Mouse (Mus musculus): ENCODE measurements around the gene Bicdl1. TPM values are rescaled to one million over a fixed set of nuclear protein-coding genes. Genes with fewer than 3 reads are reported as not detected.
A peak's percentile ranks its signal among the peaks of the same experiment; 100 is the strongest.

The Bicdl1 gene
- polyA plus RNA-seq, 1 experiment from 2014 or later: 12.4 TPM

DNA sequence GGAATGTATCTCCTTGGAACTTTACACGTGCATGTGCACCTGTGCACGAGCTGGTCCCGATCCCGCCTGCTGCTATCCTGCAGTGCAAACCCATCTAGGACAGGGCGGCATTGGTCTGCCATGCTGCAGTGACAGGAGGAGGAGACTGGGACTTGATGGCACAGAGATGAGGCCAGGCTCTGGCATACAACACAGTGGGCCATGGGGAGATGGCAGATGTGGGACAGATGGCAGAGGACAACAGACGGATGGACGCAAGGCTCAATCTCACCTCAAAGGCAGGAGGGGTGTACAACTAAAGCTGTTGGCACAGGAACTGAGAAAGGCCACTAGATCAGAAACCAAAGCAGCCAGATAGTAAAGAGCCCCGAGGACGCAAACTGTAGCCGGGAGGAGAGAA, 80.5 kb downstream of the Bicdl1 start:
- no peaks in the 10 kb centered on the region for H3K27me3 ChIP-seq (ENCODE audit: control insufficient read depth, insufficient read depth, low read length)
- no peak overlapping the region for H3K4me2 ChIP-seq
- H3K9me3 ChIP-seq (ENCODE audit: control insufficient read depth, low read length): no peaks in the 10 kb centered on the region
- no peak overlapping the region for H3K9ac ChIP-seq (ENCODE audit: low read length)
- no peak overlapping the region for H3K4me3 ChIP-seq (ENCODE audit: low read depth, low read length)
- WGBS: 92% methylated on average over 10 of the region's 10 CpGs
- ATAC-seq (ENCODE audit: low FRiP score): no peak
- no peak overlapping the region for H3K27ac ChIP-seq (ENCODE audit: low read depth, low read length)
- H3K4me1 ChIP-seq (ENCODE audit: control insufficient read depth, insufficient read depth, low read length): peaks cover 8% of the 10 kb centered on the region
- DNase-seq (ENCODE audit: low spot score, missing footprints): no peak
- peaks cover 4% of the 10 kb centered on the region; the same call in 1 of the 2 replicates for H3K36me3 ChIP-seq (ENCODE audit: control insufficient read depth, insufficient read depth, low read length)

DNA sequence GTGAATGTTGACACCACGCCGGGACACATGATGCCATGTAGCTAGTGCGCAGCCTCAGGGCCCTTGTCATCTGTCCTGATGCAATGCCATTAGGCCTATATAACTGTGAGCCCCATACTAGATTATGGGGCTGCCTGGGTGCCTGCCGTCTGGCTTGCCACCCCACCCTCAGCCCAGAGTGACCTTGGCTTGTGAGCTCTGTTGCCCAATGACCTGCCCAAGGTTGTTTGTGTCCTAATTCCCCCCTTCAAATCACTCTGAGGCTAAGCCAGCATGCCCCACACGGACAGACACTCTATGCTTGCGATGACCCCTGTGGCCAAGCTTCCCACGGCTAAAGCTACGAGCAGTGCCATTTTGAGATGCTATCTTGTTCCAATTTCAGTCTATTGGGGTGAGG, 81.7 kb downstream of the Bicdl1 start:
- WGBS: 85% methylated on average over 8 of the region's 8 CpGs

DNA sequence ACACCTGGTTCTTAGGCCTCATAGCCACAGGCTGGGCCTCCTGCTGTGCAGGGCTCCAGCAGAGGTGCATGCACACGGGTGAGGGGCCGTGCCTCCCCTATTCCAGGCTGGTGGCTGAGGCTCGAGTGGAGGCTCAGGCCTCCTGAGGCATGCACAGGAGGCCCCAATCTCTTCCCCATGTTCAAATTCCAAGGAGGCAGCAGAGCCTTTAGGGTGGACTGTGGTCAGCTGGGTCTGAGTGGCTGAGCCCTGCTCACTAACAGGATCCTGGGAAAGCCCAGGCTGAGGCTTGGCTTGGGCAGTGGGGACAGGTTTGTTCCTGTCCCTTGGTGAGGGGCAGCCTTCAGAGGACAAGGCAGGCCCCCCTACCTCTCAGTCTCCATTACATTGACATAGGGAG, 82.5 kb downstream of the Bicdl1 start:
- WGBS: 65% methylated on average over 3 of the region's 3 CpGs
- no peak overlapping the region for H3K4me3 ChIP-seq (ENCODE audit: low read depth, low read length)
- ATAC-seq (ENCODE audit: low FRiP score) (no peak), DNase-seq (ENCODE audit: low spot score, missing footprints) (no peak)
- H3K27me3 ChIP-seq (ENCODE audit: control insufficient read depth, insufficient read depth, low read length): no peaks in the 10 kb centered on the region
- H3K4me1 ChIP-seq (ENCODE audit: control insufficient read depth, insufficient read depth, low read length): peaks cover 8% of the 10 kb centered on the region
- no peaks in the 10 kb centered on the region for H3K9me3 ChIP-seq (ENCODE audit: control insufficient read depth, low read length)
- H3K27ac ChIP-seq (ENCODE audit: low read depth, low read length): no peak overlapping the region
- H3K4me2 ChIP-seq: no peak overlapping the region
- peaks cover 10% of the 10 kb centered on the region; the same call in 1 of the 2 replicates for H3K36me3 ChIP-seq (ENCODE audit: control insufficient read depth, insufficient read depth, low read length)
- H3K9ac ChIP-seq (ENCODE audit: low read length): no peak overlapping the region

More for the DNA sequence above, 81.7 kb downstream of the Bicdl1 start:
- Histone ChIP-seq H3K4me1 (ENCODE audit: control insufficient read depth, insufficient read depth, low read length) (peaks cover 8% of the 10 kb centered on the region), H3K9me3 (ENCODE audit: control insufficient read depth, low read length) (no peaks in the 10 kb centered on the region), H3K9ac (ENCODE audit: low read length) (no peak overlapping the region), H3K4me3 (ENCODE audit: low read depth, low read length) (no peak overlapping the region), H3K27ac (ENCODE audit: low read depth, low read length) (no peak overlapping the region), H3K36me3 (ENCODE audit: control insufficient read depth, insufficient read depth, low read length) (peaks cover 10% of the 10 kb centered on the region; the same call in 1 of the 2 replicates), H3K4me2 (no peak overlapping the region), H3K27me3 (ENCODE audit: control insufficient read depth, insufficient read depth, low read length) (no peaks in the 10 kb centered on the region)
- ATAC-seq (ENCODE audit: low FRiP score) (no peak), DNase-seq (ENCODE audit: low spot score, missing footprints) (no peak)

DNA sequence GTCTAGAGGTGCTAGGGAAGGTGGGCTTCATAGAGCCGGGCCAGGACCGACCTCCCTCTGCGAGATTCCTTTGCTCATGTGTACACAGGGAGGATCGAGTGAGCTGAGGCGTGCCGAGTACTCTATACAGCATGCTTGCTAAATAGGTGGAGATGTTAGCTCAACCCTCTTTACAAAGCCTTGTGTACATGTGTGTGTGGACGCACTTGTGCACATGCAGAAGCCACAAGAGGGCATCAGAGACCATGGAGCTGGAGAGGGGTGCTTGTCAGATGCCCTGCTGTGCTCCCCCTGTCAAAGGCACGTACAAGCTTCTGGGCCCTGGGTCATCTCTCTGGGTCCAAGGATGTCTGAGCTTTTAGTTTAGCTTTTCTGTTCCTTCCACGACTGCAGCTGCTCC, 87.2 kb downstream of the Bicdl1 start:
- Histone ChIP-seq H3K4me2 (no peak overlapping the region), H3K9ac (ENCODE audit: low read length) (no peak overlapping the region), H3K9me3 (ENCODE audit: control insufficient read depth, low read length) (no peaks in the 10 kb centered on the region), H3K27ac (ENCODE audit: low read depth, low read length) (no peak overlapping the region), H3K36me3 (ENCODE audit: control insufficient read depth, insufficient read depth, low read length) (peaks cover 19% of the 10 kb centered on the region), H3K4me1 (ENCODE audit: control insufficient read depth, insufficient read depth, low read length) (no peaks in the 10 kb centered on the region), H3K4me3 (ENCODE audit: low read depth, low read length) (no peak overlapping the region), H3K27me3 (ENCODE audit: control insufficient read depth, insufficient read depth, low read length) (no peaks in the 10 kb centered on the region)
- 88% methylated on average over 9 of the region's 9 CpGs for WGBS
- no peak for DNase-seq (ENCODE audit: low spot score, missing footprints)
- no peak for ATAC-seq (ENCODE audit: low FRiP score)

DNA sequence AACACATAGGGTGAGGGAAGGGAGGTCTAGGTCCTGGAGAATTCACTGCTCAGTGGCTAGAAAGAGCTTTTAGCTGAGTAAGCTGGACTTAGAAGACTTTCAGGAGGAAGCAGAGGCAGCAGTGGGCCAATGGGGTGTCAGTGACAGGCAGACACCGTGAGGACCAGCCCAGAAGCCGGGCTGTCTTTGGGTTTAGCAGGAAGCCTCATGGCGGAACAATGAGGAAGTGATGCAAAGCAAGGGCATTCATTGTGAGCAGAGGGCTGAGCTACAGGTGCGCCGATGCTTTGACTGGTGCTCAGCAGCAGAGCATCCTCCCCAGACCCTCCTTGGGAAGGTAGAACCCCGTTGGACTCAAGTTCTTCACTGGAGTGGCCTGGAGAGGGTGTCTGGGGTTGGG, 95.9 kb downstream of the Bicdl1 start:
- H3K36me3 ChIP-seq (ENCODE audit: control insufficient read depth, insufficient read depth, low read length): peaks cover 6% of the 10 kb centered on the region
- no peak overlapping the region for H3K4me3 ChIP-seq (ENCODE audit: low read depth, low read length)
- no peak overlapping the region for H3K4me2 ChIP-seq
- DNase-seq (ENCODE audit: low spot score, missing footprints): peak; percentile 76
- H3K9me3 ChIP-seq (ENCODE audit: control insufficient read depth, low read length): no peaks in the 10 kb centered on the region
- H3K27me3 ChIP-seq (ENCODE audit: control insufficient read depth, insufficient read depth, low read length): no peaks in the 10 kb centered on the region
- ATAC-seq (ENCODE audit: low FRiP score): no peak
- H3K4me1 ChIP-seq (ENCODE audit: control insufficient read depth, insufficient read depth, low read length): peaks cover 16% of the 10 kb centered on the region
- H3K9ac ChIP-seq (ENCODE audit: low read length): no peak overlapping the region
- H3K27ac ChIP-seq (ENCODE audit: low read depth, low read length): no peak overlapping the region
- 77% methylated on average over 6 of the region's 6 CpGs for WGBS

DNA sequence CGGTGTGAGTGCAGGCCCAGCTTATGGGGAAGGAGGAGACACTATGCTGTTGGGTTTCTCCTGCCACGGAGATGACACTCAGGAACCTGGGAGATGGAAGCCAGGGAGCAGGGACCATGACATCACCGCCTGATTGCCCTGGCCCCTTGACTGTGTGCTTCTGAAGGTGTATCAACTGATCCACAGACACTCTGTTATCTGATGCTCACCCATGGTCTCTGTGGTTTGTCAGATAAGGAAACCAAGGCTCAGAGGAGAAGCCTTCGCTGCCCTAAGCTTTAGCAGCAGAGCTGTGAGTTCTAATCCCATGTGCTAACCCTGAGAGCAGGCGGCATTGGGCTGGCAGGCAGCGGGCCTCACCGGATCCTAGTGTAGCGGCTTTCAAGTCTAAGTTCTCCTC, 97.4 kb downstream of the Bicdl1 start:
- Histone ChIP-seq H3K9ac (ENCODE audit: low read length) (no peak overlapping the region), H3K9me3 (ENCODE audit: control insufficient read depth, low read length) (no peaks in the 10 kb centered on the region), H3K4me1 (ENCODE audit: control insufficient read depth, insufficient read depth, low read length) (peaks cover 18% of the 10 kb centered on the region), H3K36me3 (ENCODE audit: control insufficient read depth, insufficient read depth, low read length) (peaks cover 4% of the 10 kb centered on the region), H3K4me2 (no peak overlapping the region), H3K4me3 (ENCODE audit: low read depth, low read length) (no peak overlapping the region), H3K27me3 (ENCODE audit: control insufficient read depth, insufficient read depth, low read length) (no peaks in the 10 kb centered on the region), H3K27ac (ENCODE audit: low read depth, low read length) (no peak overlapping the region)
- peak; percentile 70 for DNase-seq (ENCODE audit: low spot score, missing footprints)
- ATAC-seq (ENCODE audit: low FRiP score): no peak
- WGBS: 86% methylated on average over 8 of the region's 8 CpGs

DNA sequence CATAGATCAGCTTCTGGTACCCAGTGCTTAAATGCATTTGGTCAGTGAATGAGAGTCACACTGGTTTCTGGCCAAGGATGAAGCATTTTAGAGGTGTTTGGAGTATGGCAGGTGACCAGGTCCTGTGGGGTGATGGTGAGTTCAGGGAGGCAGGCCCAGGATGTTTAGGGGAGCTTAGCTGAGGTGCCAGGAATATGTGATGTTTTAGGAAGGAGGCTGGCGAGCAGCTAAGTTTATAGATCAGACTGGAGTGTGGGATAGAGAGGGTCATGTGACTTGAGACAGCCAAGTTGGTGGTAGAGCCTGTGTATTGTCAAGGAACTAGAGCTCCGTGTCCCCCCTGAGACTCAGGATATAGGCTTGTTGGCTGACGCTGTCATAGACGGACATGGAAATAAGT, 98.4 kb downstream of the Bicdl1 start:
- Histone ChIP-seq H3K9ac (ENCODE audit: low read length) (peak overlapping the region; percentile 89), H3K36me3 (ENCODE audit: control insufficient read depth, insufficient read depth, low read length) (no peaks in the 10 kb centered on the region), H3K27ac (ENCODE audit: low read depth, low read length) (no peak overlapping the region), H3K27me3 (ENCODE audit: control insufficient read depth, insufficient read depth, low read length) (no peaks in the 10 kb centered on the region), H3K4me3 (ENCODE audit: low read depth, low read length) (peak overlapping the region; percentile 97), H3K9me3 (ENCODE audit: control insufficient read depth, low read length) (no peaks in the 10 kb centered on the region), H3K4me2 (peak overlapping the region; percentile 70), H3K4me1 (ENCODE audit: control insufficient read depth, insufficient read depth, low read length) (peaks cover 18% of the 10 kb centered on the region)
- no peak for ATAC-seq (ENCODE audit: low FRiP score)
- 69% methylated on average over 4 of the region's 4 CpGs for WGBS
- peak; percentile 83 for DNase-seq (ENCODE audit: low spot score, missing footprints)

DNA sequence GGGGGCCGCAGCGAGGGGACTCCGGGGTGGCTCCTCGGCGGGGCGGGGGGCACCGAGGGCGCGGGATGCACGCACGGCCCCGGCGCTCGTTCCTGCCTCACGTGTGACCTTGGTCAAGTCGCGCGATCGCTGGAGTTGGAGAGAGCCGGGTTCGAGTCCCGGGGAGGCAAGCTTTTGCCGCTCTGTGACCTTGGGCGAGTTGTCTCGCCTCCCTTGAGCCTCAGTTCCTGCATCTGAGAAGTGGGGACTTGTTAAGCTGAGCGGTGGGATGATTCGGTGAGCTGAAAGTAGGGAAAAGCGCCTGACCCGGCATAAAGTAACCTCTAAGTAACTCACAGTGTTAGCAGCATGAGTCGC, 99.1 kb downstream of the Bicdl1 start:
- DNase-seq (ENCODE audit: low spot score, missing footprints) (peak; percentile 91), ATAC-seq (ENCODE audit: low FRiP score) (peak; percentile 46)
- peak overlapping the region; percentile 97 for H3K4me3 ChIP-seq (ENCODE audit: low read depth, low read length)
- 1% methylated on average over 30 of the region's 30 CpGs for WGBS
- no peaks in the 10 kb centered on the region for H3K27me3 ChIP-seq (ENCODE audit: control insufficient read depth, insufficient read depth, low read length)
- peak overlapping the region; percentile 74 for H3K27ac ChIP-seq (ENCODE audit: low read depth, low read length)
- H3K9ac ChIP-seq (ENCODE audit: low read length): peak overlapping the region; percentile 89
- no peaks in the 10 kb centered on the region for H3K9me3 ChIP-seq (ENCODE audit: control insufficient read depth, low read length)
- H3K4me1 ChIP-seq (ENCODE audit: control insufficient read depth, insufficient read depth, low read length): peaks cover 18% of the 10 kb centered on the region
- H3K4me2 ChIP-seq: peak overlapping the region; percentile 70
- no peaks in the 10 kb centered on the region for H3K36me3 ChIP-seq (ENCODE audit: control insufficient read depth, insufficient read depth, low read length)

DNA sequence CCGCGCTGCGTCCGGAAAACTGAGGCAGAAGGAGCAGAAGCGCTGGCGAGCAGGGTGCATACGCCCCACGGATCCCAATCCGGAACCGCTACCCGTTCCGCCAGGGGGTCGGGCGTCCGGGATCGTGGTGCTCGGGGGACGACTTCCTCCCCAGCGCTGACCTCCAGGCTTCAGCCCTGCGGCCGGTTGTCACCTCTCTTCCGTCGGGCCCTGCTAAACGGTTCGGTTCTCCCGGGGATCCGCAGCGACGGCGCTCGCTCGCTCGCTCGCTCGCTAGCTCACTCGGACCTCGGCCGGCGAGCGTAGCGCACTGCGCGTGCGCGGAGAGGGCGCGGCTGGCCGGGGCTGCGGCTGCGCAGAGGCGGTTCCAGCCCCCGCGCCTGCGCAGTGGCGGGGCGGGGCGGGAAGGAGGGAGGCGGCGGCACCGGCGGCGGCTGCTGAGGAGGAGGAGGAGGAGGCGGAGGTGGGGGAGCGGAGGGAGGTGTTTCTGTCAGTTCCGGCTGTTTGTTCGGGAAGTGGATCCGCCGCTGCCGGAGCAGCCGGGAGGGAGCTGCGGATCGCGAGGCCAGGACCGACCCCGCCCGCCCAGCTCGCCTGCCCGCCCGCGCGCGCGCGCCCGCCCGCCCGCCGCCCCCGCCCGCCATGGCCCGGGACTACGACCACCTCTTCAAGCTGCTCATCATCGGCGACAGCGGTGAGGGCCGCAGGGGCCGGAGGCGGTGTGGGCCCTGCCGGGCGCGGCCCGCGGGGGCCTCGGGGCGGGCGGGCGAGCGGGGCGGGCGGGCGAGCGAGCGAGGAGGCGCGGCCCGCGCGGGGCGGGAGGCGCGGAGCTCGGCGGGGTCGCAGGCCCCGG, 99.7 kb downstream of the Bicdl1 start, which contains the start of gene Rab35:
TSS of gene Rab35 (plus strand) at position 404 of the 853 bp plus-strand sequence.
- under 1% methylated on average over 85 of the region's 125 CpGs for WGBS
- H3K36me3 ChIP-seq (ENCODE audit: control insufficient read depth, insufficient read depth, low read length): no peaks in the 10 kb centered on the region
- H3K9ac ChIP-seq (ENCODE audit: low read length): peak within 1 kb of the TSS; percentile 89
- H3K27me3 ChIP-seq (ENCODE audit: control insufficient read depth, insufficient read depth, low read length): no peaks in the 10 kb centered on the region
- H3K4me1 ChIP-seq (ENCODE audit: control insufficient read depth, insufficient read depth, low read length): peaks cover 18% of the 10 kb centered on the region
- H3K4me2 ChIP-seq: peak within 1 kb of the TSS; percentile 87
- ATAC-seq (ENCODE audit: low FRiP score) (peak; percentile 90), DNase-seq (ENCODE audit: low spot score, missing footprints) (peak; percentile 100)
- H3K27ac ChIP-seq (ENCODE audit: low read depth, low read length): peak within 1 kb of the TSS; percentile 74
- no peaks in the 10 kb centered on the region for H3K9me3 ChIP-seq (ENCODE audit: control insufficient read depth, low read length)
- peak within 1 kb of the TSS; percentile 97 for H3K4me3 ChIP-seq (ENCODE audit: low read depth, low read length)

Measured in midbrain, embryonic 11.5 days (tissue).